Mouse (Mus musculus): Measurements from ENCODE around the gene Xkr7. TPM values are rescaled to one million over a fixed set of nuclear protein-coding genes. Genes with fewer than 3 reads are reported as not detected.
A peak's percentile ranks its signal among the peaks of the same experiment; 100 is the strongest.

Xkr7 gene
- polyA plus RNA-seq (2016; fragmentation: Nextera tagmentation; extraction: Ambion mirVana): not detected in 2 replicates

GRCm38 (mm10) chr2:153031126-153032082 is at the start of gene Xkr7:
TSS of gene Xkr7 (plus strand) at chr2:153031852.
- no peaks in the 10 kb centered on the region for H3K9me3 ChIP-seq (replicated peaks)
- no peaks in the 10 kb centered on the region for H3K36me3 ChIP-seq
- H3K27me3 ChIP-seq (ENCODE audit: low read depth, poor library complexity, severe bottlenecking): peaks cover 71% of the 10 kb centered on the region
- no peak within 1 kb of the TSS for H3K27ac ChIP-seq
- 2% methylated on average over 53 of the region's 54 CpGs for WGBS
- H3K4me3 ChIP-seq: peak within 1 kb of the TSS; percentile 56
- DNase-seq (ENCODE audit: low spot score): no peak
- H3K4me1 ChIP-seq: peaks cover 12% of the 10 kb centered on the region

GRCm38 (mm10) chr2:152985582-152985981 is 46.1 kb upstream of the Xkr7 start:
- no peak overlapping the region for H3K27ac ChIP-seq
- no peaks in the 10 kb centered on the region for H3K36me3 ChIP-seq
- no peak overlapping the region for H3K4me3 ChIP-seq
- H3K27me3 ChIP-seq (ENCODE audit: low read depth, poor library complexity, severe bottlenecking): peaks cover 6% of the 10 kb centered on the region; the same call in 1 of the 2 replicates
- 48% methylated on average over 1 of the region's 1 CpGs for WGBS
- no peaks in the 10 kb centered on the region for H3K9me3 ChIP-seq (replicated peaks)
- DNase-seq (ENCODE audit: low spot score): no peak
- peaks cover 3% of the 10 kb centered on the region; the same call in 1 of the 2 replicates for H3K4me1 ChIP-seq

- no peaks in the 10 kb centered on the region for H3K36me3 ChIP-seq
- H3K4me1 ChIP-seq: no peaks in the 10 kb centered on the region
- H3K4me3 ChIP-seq: no peak overlapping the region
- WGBS: 90% methylated on average over 9 of the region's 9 CpGs
- no peaks in the 10 kb centered on the region for H3K27me3 ChIP-seq (ENCODE audit: low read depth, poor library complexity, severe bottlenecking)
- no peak overlapping the region for H3K27ac ChIP-seq
- no peaks in the 10 kb centered on the region for H3K9me3 ChIP-seq (replicated peaks)
- DNase-seq (ENCODE audit: low spot score): no peak
Measured at GRCm38 (mm10) chr2:152991529-152991928, 40.1 kb upstream of the Xkr7 start.

- H3K36me3 ChIP-seq: no peaks in the 10 kb centered on the region
- no peaks in the 10 kb centered on the region; the same call in 1 of the 2 replicates for H3K27me3 ChIP-seq (ENCODE audit: low read depth, poor library complexity, severe bottlenecking)
- no peak overlapping the region for H3K4me3 ChIP-seq
- WGBS: 67% methylated on average over 4 of the region's 4 CpGs
- no peak overlapping the region for H3K27ac ChIP-seq
- H3K4me1 ChIP-seq: no peaks in the 10 kb centered on the region
- DNase-seq (ENCODE audit: low spot score): no peak
- H3K9me3 ChIP-seq (replicated peaks): no peaks in the 10 kb centered on the region
Measured at GRCm38 (mm10) chr2:152997046-152997445, 34.6 kb upstream of the Xkr7 start.

- H3K27me3 ChIP-seq (ENCODE audit: low read depth, poor library complexity, severe bottlenecking): no peaks in the 10 kb centered on the region; the same call in 1 of the 2 replicates
- H3K4me1 ChIP-seq: no peaks in the 10 kb centered on the region
- H3K36me3 ChIP-seq: peaks cover 14% of the 10 kb centered on the region
- no peak overlapping the region for H3K27ac ChIP-seq
- no peaks in the 10 kb centered on the region for H3K9me3 ChIP-seq (replicated peaks)
- WGBS: 84% methylated on average over 15 of the region's 15 CpGs
- H3K4me3 ChIP-seq: no peak overlapping the region
- DNase-seq (ENCODE audit: low spot score): no peak
Measured at GRCm38 (mm10) chr2:153002492-153003248, 29.0 kb upstream of the Xkr7 start.

- H3K27ac ChIP-seq: no peak overlapping the region
- no peak for DNase-seq (ENCODE audit: low spot score)
- no peak overlapping the region for H3K4me3 ChIP-seq
- no peaks in the 10 kb centered on the region for H3K9me3 ChIP-seq (replicated peaks)
- 81% methylated on average over 13 of the region's 13 CpGs for WGBS
- no peaks in the 10 kb centered on the region for H3K4me1 ChIP-seq
- no peaks in the 10 kb centered on the region for H3K27me3 ChIP-seq (ENCODE audit: low read depth, poor library complexity, severe bottlenecking)
- H3K36me3 ChIP-seq: peaks cover 25% of the 10 kb centered on the region
Measured at GRCm38 (mm10) chr2:153003681-153004338, 27.8 kb upstream of the Xkr7 start.

- Histone ChIP-seq H3K4me3 (no peak overlapping the region), H3K27me3 (ENCODE audit: low read depth, poor library complexity, severe bottlenecking) (no peaks in the 10 kb centered on the region), H3K4me1 (no peaks in the 10 kb centered on the region), H3K27ac (no peak overlapping the region), H3K36me3 (peaks cover 47% of the 10 kb centered on the region), H3K9me3 (replicated peaks) (no peaks in the 10 kb centered on the region)
- 85% methylated on average over 3 of the region's 3 CpGs for WGBS
- DNase-seq (ENCODE audit: low spot score): no peak
Measured at GRCm38 (mm10) chr2:153005981-153006380, 25.7 kb upstream of the Xkr7 start.

- no peak for DNase-seq (ENCODE audit: low spot score)
- H3K9me3 ChIP-seq (replicated peaks): no peaks in the 10 kb centered on the region
- H3K27ac ChIP-seq: no peak overlapping the region
- H3K36me3 ChIP-seq: peaks cover 75% of the 10 kb centered on the region
- H3K4me3 ChIP-seq: no peak overlapping the region
- H3K27me3 ChIP-seq (ENCODE audit: low read depth, poor library complexity, severe bottlenecking): no peaks in the 10 kb centered on the region
- peaks cover 7% of the 10 kb centered on the region for H3K4me1 ChIP-seq
- WGBS: 91% methylated on average over 12 of the region's 12 CpGs
Measured at GRCm38 (mm10) chr2:153009192-153009973, 22.3 kb upstream of the Xkr7 start.

- Histone ChIP-seq H3K36me3 (peaks cover 49% of the 10 kb centered on the region), H3K27ac (no peak overlapping the region), H3K4me3 (peak overlapping the region; percentile 93), H3K9me3 (replicated peaks) (no peaks in the 10 kb centered on the region), H3K4me1 (peaks cover 13% of the 10 kb centered on the region), H3K27me3 (ENCODE audit: low read depth, poor library complexity, severe bottlenecking) (peaks cover 21% of the 10 kb centered on the region)
- WGBS: 93% methylated on average over 11 of the region's 11 CpGs
- no peak for DNase-seq (ENCODE audit: low spot score)
Measured at GRCm38 (mm10) chr2:153013724-153014515, 17.7 kb upstream of the Xkr7 start.

GRCm38 (mm10) chr2:153014758-153015593 is 16.7 kb upstream of the Xkr7 start, which contains the start of gene Pdrg1:
TSS of gene Pdrg1 (minus strand) at chr2:153015427.
- peaks cover 38% of the 10 kb centered on the region for H3K36me3 ChIP-seq
- H3K4me3 ChIP-seq: peak within 1 kb of the TSS; percentile 93
- peak; percentile 97 for DNase-seq (ENCODE audit: low spot score)
- peak within 1 kb of the TSS; percentile 79 for H3K27ac ChIP-seq
- H3K9me3 ChIP-seq (replicated peaks): no peaks in the 10 kb centered on the region
- WGBS: 2% methylated on average over 54 of the region's 54 CpGs
- H3K4me1 ChIP-seq: peaks cover 13% of the 10 kb centered on the region
- H3K27me3 ChIP-seq (ENCODE audit: low read depth, poor library complexity, severe bottlenecking): peaks cover 21% of the 10 kb centered on the region

GRCm38 (mm10) chr2:153015804-153016203 is 15.8 kb upstream of the Xkr7 start:
- DNase-seq (ENCODE audit: low spot score): no peak
- Histone ChIP-seq H3K36me3 (peaks cover 30% of the 10 kb centered on the region), H3K9me3 (replicated peaks) (no peaks in the 10 kb centered on the region), H3K4me1 (peaks cover 13% of the 10 kb centered on the region), H3K27me3 (ENCODE audit: low read depth, poor library complexity, severe bottlenecking) (peaks cover 21% of the 10 kb centered on the region), H3K27ac (no peak overlapping the region), H3K4me3 (no peak overlapping the region)
- 61% methylated on average over 8 of the region's 8 CpGs for WGBS
